Mouse (Mus musculus) regulatory T cell (primary cell): ENCODE results near the gene Hbb-y.
"Not testable (repeated sequence)": the region's sequence is repeated elsewhere in the genome, so short reads cannot be mapped to it uniquely, and the experiment has no call there.

Source experiments
- in situ Hi-C: fragments of 300-600 bp; cut with MboI, MseI; formaldehyde crosslinking; loops from one replicate; pipeline ENCODE4 v1.15.1; 2025; ENCODE audit warnings: high pct_unique_total_duplicates

Gene Hbb-y

GRCm38 (mm10) chr7:103813152-103813551 lies 39.9 kb downstream of the Hbb-y start:
- in situ Hi-C loops: not testable (repeated sequence)

DNA sequence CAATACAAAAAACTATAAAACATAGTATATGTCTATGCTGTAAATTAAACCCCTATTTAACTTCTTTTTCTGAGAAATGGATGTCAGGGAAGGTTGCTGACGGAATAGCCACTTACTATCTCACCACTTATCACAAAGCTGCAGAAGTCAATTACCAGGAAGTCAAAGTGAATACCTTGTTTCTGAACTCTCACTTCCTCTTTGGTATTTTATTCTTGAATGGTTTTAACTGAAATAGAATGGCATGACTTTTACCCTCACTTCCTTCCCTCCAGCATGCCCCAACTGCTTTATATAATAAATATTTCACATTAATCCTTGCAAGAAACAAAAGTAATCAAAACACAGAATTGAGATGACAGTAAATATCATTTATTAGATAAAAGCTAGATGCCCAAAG lies 40.8 kb downstream of the Hbb-y start:
- in situ Hi-C loops: no loop called here

DNA sequence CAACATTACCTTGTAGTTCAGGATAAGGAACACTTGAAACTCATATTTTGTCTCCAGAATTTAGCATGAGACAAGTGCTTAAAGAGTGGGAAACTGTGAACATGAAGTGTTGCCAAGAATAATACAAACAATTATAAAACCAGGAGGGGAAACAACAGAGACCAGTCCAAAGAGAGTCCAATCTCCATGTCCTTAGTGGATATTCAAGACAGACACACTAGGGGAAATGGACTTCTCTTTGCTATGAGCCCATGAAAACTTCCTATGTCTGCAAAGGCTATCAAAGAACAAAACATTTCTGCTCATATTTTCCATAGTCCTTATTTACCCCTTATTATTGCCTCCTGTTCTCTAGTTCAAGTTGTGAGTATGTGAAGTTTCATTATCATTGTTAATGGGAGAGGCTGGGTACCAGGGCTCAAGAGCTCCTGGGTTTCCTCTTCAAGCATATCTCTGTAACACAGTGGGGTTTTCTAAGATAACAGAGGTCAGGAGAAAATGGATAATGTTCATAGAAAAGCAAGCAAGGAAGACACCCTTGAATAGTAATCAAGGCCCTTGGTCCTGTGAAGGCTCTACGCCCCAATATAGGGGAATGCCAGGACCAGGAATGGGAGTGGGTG lies 41.7 kb downstream of the Hbb-y start:
- in situ Hi-C loops: no loop called here

GRCm38 (mm10) chr7:103810746-103811145 lies 42.3 kb downstream of the Hbb-y start:
- in situ Hi-C loops: no loop called here

- in situ Hi-C loops: no loop called here
Observed at GRCm38 (mm10) chr7:103810296-103810695, 42.7 kb downstream of the Hbb-y start.

DNA sequence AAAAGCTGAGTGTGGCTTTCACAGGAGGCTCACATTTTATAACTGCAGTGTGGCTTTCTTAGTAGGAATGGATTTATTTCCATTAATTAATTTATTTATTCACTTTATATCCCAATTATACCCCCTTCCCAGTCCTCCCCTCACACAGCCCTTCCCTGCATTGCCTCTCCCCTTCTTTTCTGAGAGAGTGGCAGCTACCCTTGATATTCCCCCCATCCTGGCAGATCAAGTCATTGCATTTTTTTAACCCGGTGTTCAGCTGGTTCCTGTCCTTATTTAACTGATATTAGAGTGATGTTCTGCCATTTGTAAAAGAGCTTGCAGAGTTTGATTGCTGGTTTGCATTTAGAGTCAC lies 43.2 kb downstream of the Hbb-y start:
- in situ Hi-C loops: no loop called here

DNA sequence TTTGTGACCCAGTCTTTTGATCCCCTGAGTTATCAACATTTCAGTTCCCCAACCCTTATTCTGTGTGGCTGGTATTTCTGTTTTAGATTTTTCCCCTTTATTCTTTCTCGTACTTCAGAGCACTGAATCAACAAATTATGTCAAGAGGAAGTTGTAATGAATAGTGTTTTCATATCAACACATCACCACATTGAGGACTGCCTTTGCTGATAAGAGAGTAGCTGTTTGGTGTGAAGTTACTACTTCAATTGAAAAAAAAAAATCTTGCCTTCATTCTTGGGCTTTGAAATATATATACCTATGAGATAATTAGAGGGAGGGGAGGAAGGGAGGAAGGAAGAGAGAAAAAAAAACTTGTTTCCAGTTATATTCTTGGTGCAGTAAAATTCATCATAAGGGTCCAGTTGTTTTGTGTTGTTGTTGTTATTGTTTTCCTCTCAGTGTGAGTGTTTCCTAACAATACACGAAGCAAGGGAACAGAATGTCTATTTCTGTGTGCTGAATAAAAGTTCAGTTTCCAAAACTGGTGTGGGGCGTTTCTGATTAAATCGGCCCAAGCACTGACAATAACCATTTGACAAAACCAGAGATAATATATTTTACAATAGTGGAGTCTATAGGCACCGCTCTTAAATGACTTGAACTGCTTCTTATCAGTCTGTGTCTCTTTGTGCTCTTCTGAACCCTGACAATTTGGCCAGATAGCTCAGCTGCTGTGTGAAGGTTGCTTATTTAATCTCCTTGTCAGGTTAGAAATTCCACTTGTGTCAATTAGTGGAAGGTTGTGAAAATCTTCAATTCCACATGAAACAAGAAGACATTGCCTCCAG lies 43.8 kb downstream of the Hbb-y start:
- in situ Hi-C loops: no loop called here

GRCm38 (mm10) chr7:103808120-103808519 lies 44.9 kb downstream of the Hbb-y start:
- in situ Hi-C loops: not testable (repeated sequence)

DNA sequence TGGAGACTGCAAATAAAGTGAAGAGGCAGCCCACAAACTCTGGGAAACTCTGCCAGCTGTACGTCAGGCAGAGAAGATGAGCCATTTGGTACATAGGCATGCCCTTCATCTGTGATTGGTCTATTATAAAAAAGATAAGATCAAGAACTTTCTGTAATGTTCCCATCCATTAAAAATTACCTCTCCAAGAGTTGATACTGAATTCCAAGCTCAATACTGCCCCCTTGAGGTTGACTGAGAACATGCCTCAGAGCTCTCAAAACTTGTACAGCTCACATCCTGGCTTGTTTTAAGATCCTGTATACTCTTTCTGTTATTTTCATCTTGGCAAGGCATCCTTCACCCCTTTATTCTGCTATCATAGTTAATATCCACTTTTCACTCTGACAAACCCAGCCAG lies 46.2 kb downstream of the Hbb-y start:
- in situ Hi-C loops: no loop called here
